Mouse (Mus musculus): ENCODE measurements around the gene Grin2d. TPM values are rescaled to one million over a fixed set of nuclear protein-coding genes. Genes with fewer than 3 reads are reported as not detected.
A peak's percentile ranks its signal among the peaks of the same experiment; 100 is the strongest.

Grin2d gene
- polyA plus RNA-seq, 1 experiment from 2014 or later: 0.75 TPM

GRCm38 (mm10) chr7:45916056-45917003 lies 38.2 kb upstream of the Grin2d start:
- WGBS: 27% methylated on average over 26 of the region's 26 CpGs
- Histone ChIP-seq H3K27me3 (replicated peaks; ENCODE audit: insufficient read depth, low read length) (no peaks in the 10 kb centered on the region), H3K9me3 (ENCODE audit: low read length) (no peaks in the 10 kb centered on the region), H3K36me3 (ENCODE audit: insufficient read depth, low read length) (no peaks in the 10 kb centered on the region), H3K4me1 (ENCODE audit: insufficient read depth, low read depth, low read length) (peaks cover 19% of the 10 kb centered on the region), H3K4me3 (ENCODE audit: low read depth, low read length) (peak overlapping the region; percentile 26), H3K27ac (ENCODE audit: low read length) (peak overlapping the region; percentile 70), H3K4me2 (replicated peaks; ENCODE audit: low read depth, low read length) (peak overlapping the region; percentile 50), H3K9ac (replicated peaks; ENCODE audit: low read depth) (0 out of 2 replicates have a peak overlapping the region, but pooled peaks have one; percentile 13)
- DNase-seq (ENCODE audit: low spot score) (peak; percentile 96), ATAC-seq (peak; percentile 86)
- no peak for TF ChIP-seq EP300 (IDR thresholded peaks at IDR 0.05)
- peak; percentile 37; the same call in 1 of the 2 replicates for TF ChIP-seq CTCF (IDR thresholded peaks at IDR 0.05)

- no peak overlapping the region for H3K4me3 ChIP-seq (ENCODE audit: low read depth, low read length)
- H3K4me2 ChIP-seq (replicated peaks; ENCODE audit: low read depth, low read length): no peak overlapping the region
- 0 out of 2 replicates have a peak, but pooled peaks cover under 1% of the 10 kb centered on the region for H3K36me3 ChIP-seq (ENCODE audit: insufficient read depth, low read length)
- peaks cover 14% of the 10 kb centered on the region for H3K4me1 ChIP-seq (ENCODE audit: insufficient read depth, low read depth, low read length)
- H3K9me3 ChIP-seq (ENCODE audit: low read length): no peaks in the 10 kb centered on the region
- DNase-seq (ENCODE audit: low spot score): no peak
- H3K27ac ChIP-seq (ENCODE audit: low read length): no peak overlapping the region
- no peaks in the 10 kb centered on the region for H3K27me3 ChIP-seq (replicated peaks; ENCODE audit: insufficient read depth, low read length)
- WGBS: 86% methylated on average over 5 of the region's 5 CpGs
- TF ChIP-seq EP300 (IDR thresholded peaks at IDR 0.05) (no peak), CTCF (IDR thresholded peaks at IDR 0.05) (no peak)
- no peak overlapping the region for H3K9ac ChIP-seq (replicated peaks; ENCODE audit: low read depth)
- ATAC-seq: no peak
Measured at GRCm38 (mm10) chr7:45915011-45915410, 36.8 kb upstream of the Grin2d start.

DNA sequence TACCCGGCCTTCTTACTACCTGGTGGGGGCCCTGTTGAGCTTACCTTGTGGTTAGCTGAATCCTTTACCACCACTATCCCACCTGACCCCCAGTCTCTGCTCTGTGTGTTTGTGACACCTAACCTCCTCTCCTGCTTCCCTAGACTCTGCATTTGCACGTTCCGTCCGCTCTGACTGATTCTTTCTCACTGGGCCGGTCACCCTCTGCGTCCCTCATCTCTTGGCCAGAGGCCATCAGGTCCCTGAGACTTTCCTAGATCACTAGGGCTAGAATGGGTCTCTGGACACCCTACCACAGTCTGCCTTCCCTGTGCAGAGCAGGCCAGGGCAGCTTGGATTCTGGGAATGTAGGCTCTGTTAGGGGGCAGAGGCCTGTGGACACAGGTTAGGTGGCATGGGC lies 35.9 kb upstream of the Grin2d start:
- H3K9me3 ChIP-seq (ENCODE audit: low read length): no peaks in the 10 kb centered on the region
- no peak overlapping the region for H3K4me3 ChIP-seq (ENCODE audit: low read depth, low read length)
- ATAC-seq: no peak
- H3K36me3 ChIP-seq (ENCODE audit: insufficient read depth, low read length): 0 out of 2 replicates have a peak, but pooled peaks cover 8% of the 10 kb centered on the region
- DNase-seq (ENCODE audit: low spot score): no peak
- H3K4me2 ChIP-seq (replicated peaks; ENCODE audit: low read depth, low read length): no peak overlapping the region
- no peak for TF ChIP-seq CTCF (IDR thresholded peaks at IDR 0.05)
- no peak for TF ChIP-seq EP300 (IDR thresholded peaks at IDR 0.05)
- peaks cover 11% of the 10 kb centered on the region for H3K4me1 ChIP-seq (ENCODE audit: insufficient read depth, low read depth, low read length)
- H3K27me3 ChIP-seq (replicated peaks; ENCODE audit: insufficient read depth, low read length): no peaks in the 10 kb centered on the region
- H3K27ac ChIP-seq (ENCODE audit: low read length): no peak overlapping the region
- 83% methylated on average over 6 of the region's 6 CpGs for WGBS
- H3K9ac ChIP-seq (replicated peaks; ENCODE audit: low read depth): no peak overlapping the region

DNA sequence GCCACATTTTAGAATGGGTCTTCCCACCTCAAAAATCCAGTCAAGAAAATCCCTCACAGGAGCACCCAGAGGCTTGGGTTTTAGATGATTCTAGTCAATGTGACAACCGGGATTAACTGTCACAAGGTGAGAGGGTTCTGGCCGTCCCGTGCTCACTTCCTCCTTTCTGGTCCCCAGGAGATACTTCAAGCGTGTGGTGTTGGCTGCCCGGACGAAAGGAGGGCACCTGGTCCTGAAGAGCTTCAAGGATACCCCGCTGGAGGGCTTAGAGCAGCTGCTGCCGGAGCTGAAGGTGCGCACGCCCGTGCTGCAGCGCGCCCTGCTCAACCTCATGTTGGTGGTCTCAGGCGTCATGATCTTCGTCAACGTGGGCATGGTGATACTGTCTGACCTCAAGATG lies 31.0 kb upstream of the Grin2d start:
- TF ChIP-seq EP300 (IDR thresholded peaks at IDR 0.05) (no peak), CTCF (IDR thresholded peaks at IDR 0.05) (no peak)
- WGBS: 90% methylated on average over 16 of the region's 16 CpGs
- ATAC-seq (no peak), DNase-seq (ENCODE audit: low spot score) (no peak)
- H3K36me3 ChIP-seq (ENCODE audit: insufficient read depth, low read length): 0 out of 2 replicates have a peak, but pooled peaks cover 8% of the 10 kb centered on the region
- H3K9me3 ChIP-seq (ENCODE audit: low read length): no peaks in the 10 kb centered on the region
- H3K9ac ChIP-seq (replicated peaks; ENCODE audit: low read depth): no peak overlapping the region
- no peaks in the 10 kb centered on the region for H3K4me1 ChIP-seq (ENCODE audit: insufficient read depth, low read depth, low read length)
- H3K4me2 ChIP-seq (replicated peaks; ENCODE audit: low read depth, low read length): no peak overlapping the region
- H3K27ac ChIP-seq (ENCODE audit: low read length): no peak overlapping the region
- no peaks in the 10 kb centered on the region for H3K27me3 ChIP-seq (replicated peaks; ENCODE audit: insufficient read depth, low read length)
- H3K4me3 ChIP-seq (ENCODE audit: low read depth, low read length): no peak overlapping the region

DNA sequence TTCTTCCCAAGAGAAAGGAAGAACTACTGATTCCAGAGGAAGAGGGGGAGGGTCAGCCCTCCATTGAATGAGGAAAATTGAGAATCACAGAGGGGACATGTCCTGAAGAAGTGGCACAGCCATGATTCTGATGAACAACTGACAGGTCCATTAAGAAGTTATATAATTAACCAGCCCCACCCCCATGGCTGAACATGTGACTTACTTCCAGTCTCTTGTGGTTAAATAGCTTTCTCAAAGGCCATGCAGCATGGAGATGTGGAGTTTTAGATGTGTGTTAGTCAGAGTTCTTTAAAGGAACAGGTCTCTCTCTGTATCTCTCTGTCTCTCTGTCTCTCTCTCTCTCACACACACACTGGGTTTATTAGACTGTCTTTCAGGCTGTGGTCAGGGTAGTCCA lies 30.2 kb upstream of the Grin2d start:
- 0 out of 2 replicates have a peak, but pooled peaks cover 8% of the 10 kb centered on the region for H3K36me3 ChIP-seq (ENCODE audit: insufficient read depth, low read length)
- ATAC-seq (no peak), DNase-seq (ENCODE audit: low spot score) (no peak)
- no peak overlapping the region for H3K4me3 ChIP-seq (ENCODE audit: low read depth, low read length)
- no peak overlapping the region for H3K27ac ChIP-seq (ENCODE audit: low read length)
- TF ChIP-seq CTCF (IDR thresholded peaks at IDR 0.05) (no peak), EP300 (IDR thresholded peaks at IDR 0.05) (no peak)
- H3K9me3 ChIP-seq (ENCODE audit: low read length): no peaks in the 10 kb centered on the region
- H3K4me2 ChIP-seq (replicated peaks; ENCODE audit: low read depth, low read length): no peak overlapping the region
- H3K27me3 ChIP-seq (replicated peaks; ENCODE audit: insufficient read depth, low read length): no peaks in the 10 kb centered on the region
- no peaks in the 10 kb centered on the region for H3K4me1 ChIP-seq (ENCODE audit: insufficient read depth, low read depth, low read length)
- H3K9ac ChIP-seq (replicated peaks; ENCODE audit: low read depth): no peak overlapping the region

DNA sequence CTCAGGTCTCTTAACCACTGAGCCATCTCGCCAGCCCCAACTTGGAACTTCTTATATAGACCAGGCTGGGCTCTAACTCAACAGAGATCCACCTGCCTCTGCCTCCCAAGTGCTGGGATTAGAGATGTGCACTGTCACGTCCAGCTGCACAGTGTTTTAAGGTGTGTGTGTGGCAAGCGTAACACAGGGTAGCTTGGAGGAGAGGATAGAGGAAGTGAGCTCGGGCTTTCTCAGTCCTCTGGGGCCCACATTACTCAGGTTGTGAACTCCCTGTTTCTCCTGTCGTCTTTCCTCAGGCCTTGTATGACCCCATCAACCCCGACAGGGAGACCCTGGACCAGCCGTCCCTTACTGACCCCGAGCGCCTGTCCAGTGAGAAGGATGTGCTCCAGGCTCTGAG lies 28.4 kb upstream of the Grin2d start:
- no peak for ATAC-seq
- H3K9me3 ChIP-seq (ENCODE audit: low read length): no peaks in the 10 kb centered on the region
- DNase-seq (ENCODE audit: low spot score): no peak
- H3K4me1 ChIP-seq (ENCODE audit: insufficient read depth, low read depth, low read length): no peaks in the 10 kb centered on the region
- 0 out of 2 replicates have a peak, but pooled peaks cover 8% of the 10 kb centered on the region for H3K36me3 ChIP-seq (ENCODE audit: insufficient read depth, low read length)
- H3K4me2 ChIP-seq (replicated peaks; ENCODE audit: low read depth, low read length): no peak overlapping the region
- no peak overlapping the region for H3K4me3 ChIP-seq (ENCODE audit: low read depth, low read length)
- WGBS: 84% methylated on average over 9 of the region's 9 CpGs
- no peak overlapping the region for H3K27ac ChIP-seq (ENCODE audit: low read length)
- H3K9ac ChIP-seq (replicated peaks; ENCODE audit: low read depth): no peak overlapping the region
- TF ChIP-seq EP300 (IDR thresholded peaks at IDR 0.05): no peak
- TF ChIP-seq CTCF (IDR thresholded peaks at IDR 0.05): no peak
- H3K27me3 ChIP-seq (replicated peaks; ENCODE audit: insufficient read depth, low read length): no peaks in the 10 kb centered on the region

Data from lung, postnatal 0 days (tissue).